Mouse (Mus musculus) spleen, adult 2 months (tissue): ENCODE results near the gene Ppp1r8. TPM values are rescaled to one million over a fixed set of nuclear protein-coding genes. Genes with fewer than 3 reads are reported as not detected.
A peak's percentile ranks its signal among the peaks of the same experiment; 100 is the strongest.

Source experiments
- DNase-seq, 2 experiments: peaks; one replicate each; pipeline versions ENCODE4 v3.0.0 to v3.0.0-alpha.2; 2012 to 2021; ENCODE audit warnings: low spot score in 2 of 2, low read depth in 1 of 2
- H3K27ac ChIP-seq: fragments of 200-500 bp; 2 replicates; pipeline ENCODE4 v1.5.1; 2012; ENCODE audit warnings: low read length, inconsistent platforms; ENCODE audit not compliant: insufficient read depth
- H3K27me3 ChIP-seq: fragments of 200-500 bp; 2 replicates; pipeline ENCODE4 v1.6.1; 2012; ENCODE audit warnings: mild to moderate bottlenecking, moderate library complexity, low read length, inconsistent platforms; ENCODE audit not compliant: control insufficient read depth, insufficient read depth
- H3K36me3 ChIP-seq: fragments of 200-500 bp; 2 replicates; pipeline ENCODE4 v1.6.1; 2012; ENCODE audit warnings: mild to moderate bottlenecking, low read length, inconsistent platforms; ENCODE audit not compliant: control insufficient read depth, insufficient read depth
- H3K4me1 ChIP-seq: fragments of 200-500 bp; 2 replicates; pipeline ENCODE4 v1.6.1; 2011; ENCODE audit warnings: inconsistent platforms; ENCODE audit not compliant: control insufficient read depth, insufficient read depth, insufficient read length
- H3K4me3 ChIP-seq: fragments of 200-500 bp; 2 replicates; pipeline ENCODE4 v1.5.1; 2011; ENCODE audit warnings: mild to moderate bottlenecking, inconsistent platforms; ENCODE audit not compliant: insufficient read depth, insufficient read length; ENCODE audit errors: extremely low read depth
- CTCF ChIP-seq: fragments of 200-500 bp; IDR thresholded peaks from 2 replicates; pipeline ENCODE4 v1.5.1; 2011; ENCODE audit warnings: mild to moderate bottlenecking, inconsistent platforms; ENCODE audit not compliant: insufficient read depth, insufficient read length, insufficient replicate concordance; ENCODE audit errors: extremely low read depth
- POLR2A ChIP-seq: fragments of 200-500 bp; IDR thresholded peaks from 2 replicates; pipeline ENCODE4 v1.6.1; 2011; ENCODE audit warnings: low read depth, low read length, inconsistent platforms
- WGBS: fragments of 180-500 bp; shearing (Covaris S2); methylation state at CpG from one replicate; pipeline ENCODE4 v1.1.7; 2018; 5-methylcytosine and 5-hydroxymethylcytosine counted together
- polyA plus RNA-seq: library from polyadenylated mRNA; depleted of rRNA; stranded (reverse); fragments of >200 nt; gene quantifications from 2 replicates; pipeline ENCODE4 v1.2.3, GENCODE M21; 2012

Gene Ppp1r8
- polyA plus RNA-seq, 1 experiment, result 21.3 TPM

GRCm38 (mm10) chr4:132842281-132842906, 575 bp downstream of the Ppp1r8 start:
- peak in 1 of 2 experiments; percentile 6 for DNase-seq
- Histone ChIP-seq H3K36me3 (peaks cover 13% of the 10 kb centered on the region; the same call in 1 of the 2 replicates), H3K4me1 (no peaks in the 10 kb centered on the region), H3K4me3 (peak overlapping the region; percentile 90), H3K27ac (no peak overlapping the region), H3K27me3 (no peaks in the 10 kb centered on the region)
- TF ChIP-seq POLR2A, result no peak
- TF ChIP-seq CTCF, result no peak
- WGBS, result under 1% methylated on average over 30 of the region's 30 CpGs

DNA sequence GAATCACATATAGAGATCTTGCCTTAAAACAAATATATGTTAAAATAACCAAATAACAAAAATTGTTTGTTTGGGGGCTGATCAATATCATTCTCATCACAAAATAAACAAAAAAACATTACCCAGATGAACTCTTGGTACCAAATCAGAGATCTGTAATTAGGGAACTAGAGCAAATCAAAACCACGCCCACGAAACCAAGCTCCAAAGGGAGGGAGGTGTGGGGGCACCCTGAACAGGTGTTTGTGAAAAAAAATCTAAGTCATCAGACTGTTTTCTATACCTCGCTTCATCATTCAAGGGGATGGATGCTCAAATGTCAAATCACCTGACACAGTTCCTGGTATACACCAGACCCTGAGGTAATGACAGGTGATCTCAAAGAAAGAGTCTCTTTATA, 1.5 kb downstream of the Ppp1r8 start:
- 44% methylated on average over 3 of the region's 3 CpGs for WGBS
- Histone ChIP-seq H3K27ac (no peak overlapping the region), H3K27me3 (no peaks in the 10 kb centered on the region), H3K4me3 (no peak overlapping the region), H3K4me1 (no peaks in the 10 kb centered on the region), H3K36me3 (peaks cover 16% of the 10 kb centered on the region)
- no peak for DNase-seq
- TF ChIP-seq POLR2A (no peak), CTCF (no peak)

DNA sequence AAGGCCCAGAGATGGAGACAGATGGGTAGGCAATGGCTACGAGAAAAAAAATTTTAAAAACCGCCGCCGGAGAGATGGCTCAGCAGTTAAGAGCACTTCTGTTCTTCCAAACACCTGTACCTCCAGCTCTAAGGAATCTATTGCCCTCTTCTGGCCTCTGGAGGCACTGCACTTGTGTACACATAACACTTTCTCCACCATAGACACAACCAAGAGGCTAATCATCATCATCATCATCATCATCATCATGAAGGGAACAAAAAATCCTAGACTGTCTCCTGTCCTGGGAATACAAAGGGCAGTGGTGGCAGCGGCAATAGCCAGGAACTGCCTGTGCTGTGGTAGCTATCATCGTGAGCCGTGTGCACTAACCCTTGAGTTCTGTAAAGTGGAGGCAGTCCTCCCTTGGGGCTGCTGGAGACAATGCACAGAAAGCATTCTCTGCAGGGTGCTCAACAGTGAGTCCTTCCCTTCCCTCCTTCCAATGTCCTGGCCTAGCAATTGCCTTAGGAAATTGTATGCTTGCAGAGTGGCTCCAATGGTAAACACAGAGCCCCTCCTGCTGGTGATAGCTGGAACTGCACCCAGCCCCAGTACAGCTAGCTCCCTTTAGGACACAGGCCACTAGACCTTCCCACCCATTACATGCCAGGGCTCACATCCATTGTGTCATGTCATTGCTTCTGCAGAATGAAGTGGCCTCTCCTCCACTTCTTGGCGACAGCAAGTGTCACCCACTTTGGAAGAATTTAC, 19.2 kb downstream of the Ppp1r8 start:
- Histone ChIP-seq H3K4me1 (peaks cover 3% of the 10 kb centered on the region; the same call in 1 of the 2 replicates), H3K27me3 (no peaks in the 10 kb centered on the region), H3K27ac (no peak overlapping the region), H3K4me3 (no peak overlapping the region), H3K36me3 (peaks cover 14% of the 10 kb centered on the region)
- WGBS, result 43% methylated on average over 8 of the region's 8 CpGs
- DNase-seq, result peak; percentile 77 to 81
- TF ChIP-seq POLR2A, result no peak
- peak; percentile 79; the same call in 1 of the 2 replicates for TF ChIP-seq CTCF

DNA sequence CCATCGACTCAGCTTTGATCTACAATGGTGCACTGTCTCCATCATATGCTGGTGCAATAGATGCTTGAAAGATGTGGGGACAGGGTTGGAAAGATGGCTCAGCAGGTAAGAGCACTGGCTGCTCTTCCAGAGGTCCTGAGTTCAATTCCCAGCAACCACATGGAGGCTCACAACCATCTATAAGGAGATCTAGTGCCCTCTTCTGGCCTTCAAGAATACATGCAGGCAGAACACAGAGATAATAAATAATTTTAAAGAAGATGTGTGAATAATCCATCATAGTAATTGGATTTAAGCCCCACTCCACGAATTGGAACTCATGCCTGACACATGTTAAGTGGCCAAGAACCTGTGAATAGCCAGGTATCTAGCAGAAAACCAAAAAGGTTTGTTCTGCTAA, 24.5 kb downstream of the Ppp1r8 start:
- H3K27ac ChIP-seq, result no peak overlapping the region
- H3K4me3 ChIP-seq, result no peak overlapping the region
- peaks cover 14% of the 10 kb centered on the region; the same call in 1 of the 2 replicates for H3K4me1 ChIP-seq
- TF ChIP-seq CTCF, result no peak
- no peak for TF ChIP-seq POLR2A
- no peaks in the 10 kb centered on the region for H3K27me3 ChIP-seq
- no peaks in the 10 kb centered on the region for H3K36me3 ChIP-seq
- DNase-seq, result no peak
- 74% methylated on average over 2 of the region's 2 CpGs for WGBS

DNA sequence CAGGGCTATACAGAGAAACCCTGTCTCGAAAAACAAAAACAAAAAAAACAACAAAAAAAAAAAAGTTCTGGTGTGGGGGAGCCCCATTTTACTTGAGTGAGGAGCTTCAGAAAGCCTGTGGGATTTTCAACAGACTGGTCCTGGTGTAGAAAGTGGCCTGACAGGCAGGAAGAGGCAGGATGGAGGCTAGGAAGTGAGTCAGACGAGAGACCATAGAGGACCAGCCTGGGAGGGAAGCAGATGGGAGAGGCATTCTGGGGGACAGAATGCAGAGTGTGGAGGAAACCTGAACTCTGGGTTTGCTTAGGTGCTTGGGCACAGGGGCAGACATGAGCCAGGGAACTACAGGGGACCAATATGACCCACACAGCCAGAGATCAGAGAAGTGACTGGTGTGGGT, 26.1 kb downstream of the Ppp1r8 start:
- no peak for DNase-seq
- Histone ChIP-seq H3K27me3 (no peaks in the 10 kb centered on the region), H3K4me1 (peaks cover 12% of the 10 kb centered on the region; the same call in 1 of the 2 replicates), H3K27ac (peak overlapping the region; percentile 10), H3K4me3 (no peak overlapping the region), H3K36me3 (no peaks in the 10 kb centered on the region)
- 59% methylated on average over 2 of the region's 2 CpGs for WGBS
- TF ChIP-seq POLR2A (no peak), CTCF (no peak)

DNA sequence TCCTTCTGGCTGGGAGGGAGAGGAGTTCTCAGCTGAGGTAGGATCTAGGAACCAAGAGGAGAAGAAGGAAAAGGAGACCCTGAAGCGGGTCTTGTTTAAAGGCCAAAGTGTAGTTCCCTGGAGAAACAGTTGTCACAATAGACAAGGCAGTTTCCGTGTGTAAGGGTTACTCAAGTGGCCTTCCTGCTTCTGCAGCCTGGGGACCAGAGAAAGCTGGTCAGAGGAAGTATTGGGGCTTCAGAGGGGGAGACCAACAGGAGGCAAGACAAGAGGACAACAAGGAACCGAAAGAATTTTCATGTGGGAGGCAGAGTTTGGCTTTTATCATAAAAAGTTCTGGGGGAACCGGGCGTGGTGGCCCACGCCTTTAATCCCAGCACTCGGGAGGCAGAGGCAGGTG, 26.6 kb downstream of the Ppp1r8 start:
- peaks cover 12% of the 10 kb centered on the region; the same call in 1 of the 2 replicates for H3K4me1 ChIP-seq
- no peak overlapping the region for H3K4me3 ChIP-seq
- H3K27me3 ChIP-seq, result no peaks in the 10 kb centered on the region
- peak overlapping the region; percentile 66 for H3K27ac ChIP-seq
- peak in 1 of 2 experiments; percentile 33 for DNase-seq
- 49% methylated on average over 7 of the region's 7 CpGs for WGBS
- no peaks in the 10 kb centered on the region for H3K36me3 ChIP-seq
- no peak for TF ChIP-seq CTCF
- no peak for TF ChIP-seq POLR2A
